Mouse (Mus musculus) cerebellum, adult 9-10 months (tissue): ENCODE measurements at regions not wholly inside any gene's neighbourhood (a gene's known extent, or its start where the extent isn't known, plus 50 kb on each side); places are given as distances from the start of the nearest gene placed in this dataset.

Experiments used
- DNase-seq: peaks from one replicate; pipeline ENCODE4 v3.0.0; 2022

GRCm38 (mm10) chr10:109140421-109140938 is 129.7 kb upstream of the Syt1 start:
- no peak for DNase-seq

GRCm38 (mm10) chr10:109136763-109137732 is 126.3 kb upstream of the Syt1 start:
- peak; percentile 58 for DNase-seq

GRCm38 (mm10) chr10:109134521-109134920 is 123.7 kb upstream of the Syt1 start:
- DNase-seq, result no peak

- DNase-seq, result no peak
These were observed 121.3 kb upstream of the Syt1 start for GRCm38 (mm10) chr10:109132091-109132573.

GRCm38 (mm10) chr10:109129552-109130110 is 118.8 kb upstream of the Syt1 start:
- peak; percentile 97 for DNase-seq

GRCm38 (mm10) chr10:109129068-109129467 is 118.3 kb upstream of the Syt1 start:
- peak; percentile 48 for DNase-seq

- no peak for DNase-seq
These were observed 115.9 kb upstream of the Syt1 start for GRCm38 (mm10) chr10:109126699-109127098.

GRCm38 (mm10) chr10:109117143-109117542 is 106.4 kb upstream of the Syt1 start:
- DNase-seq, result no peak

GRCm38 (mm10) chr10:109115013-109115627 is 104.3 kb upstream of the Syt1 start:
- DNase-seq, result no peak

GRCm38 (mm10) chr10:109105781-109106180 is 95.0 kb upstream of the Syt1 start:
- DNase-seq, result no peak

GRCm38 (mm10) chr10:109092219-109092618 is 81.4 kb upstream of the Syt1 start:
- no peak for DNase-seq

- DNase-seq, result no peak
These were observed 69.0 kb upstream of the Syt1 start for GRCm38 (mm10) chr10:109079773-109080172.

GRCm38 (mm10) chr10:109074218-109074617 is 63.4 kb upstream of the Syt1 start:
- DNase-seq, result no peak
